Mouse (Mus musculus) heart, adult 8-10 months (tissue): ENCODE results near the gene Hist1h2bb. TPM values are rescaled to one million over a fixed set of nuclear protein-coding genes. Genes with fewer than 3 reads are reported as not detected.

Experiments used
- DNase-seq: peaks from one replicate; pipeline ENCODE4 v3.0.0; 2022; ENCODE audit warnings: low spot score
- total RNA-seq, 4 experiments: library from RNA; stranded (reverse); gene quantifications; 2 replicates each; pipeline ENCODE4 v1.2.4; 2022

Hist1h2bb gene
- total RNA-seq, 4 experiments from 2014 or later = 2.6 to 6.9 (median 4.0) TPM

DNA sequence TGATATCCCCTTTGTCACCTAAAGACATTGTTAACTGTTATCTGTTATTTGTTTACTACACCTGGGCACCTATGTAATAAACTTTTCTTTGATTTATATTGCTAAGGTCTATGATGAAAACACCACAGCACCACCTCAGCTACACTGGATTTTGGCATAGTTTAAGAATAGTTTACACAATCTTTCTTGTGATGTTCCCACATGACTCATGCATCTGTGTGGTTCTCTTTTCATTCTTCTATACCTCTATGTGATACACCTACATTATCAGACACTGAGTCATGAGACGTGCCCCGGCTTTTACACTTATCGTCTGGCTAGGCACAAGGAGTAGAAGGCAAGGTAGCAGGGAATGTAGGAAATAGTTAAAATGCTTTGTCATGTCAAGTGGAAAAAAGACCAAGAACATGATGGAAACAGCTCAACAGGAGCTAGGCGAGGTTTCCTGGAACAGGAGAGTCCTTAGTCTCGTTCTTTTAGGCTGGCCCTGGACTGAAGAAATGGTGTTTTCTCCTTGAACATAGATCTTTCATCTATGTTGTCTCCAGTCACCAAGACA lies 3.1 kb downstream of the Hist1h2bb start:
- DNase-seq = no peak

DNA sequence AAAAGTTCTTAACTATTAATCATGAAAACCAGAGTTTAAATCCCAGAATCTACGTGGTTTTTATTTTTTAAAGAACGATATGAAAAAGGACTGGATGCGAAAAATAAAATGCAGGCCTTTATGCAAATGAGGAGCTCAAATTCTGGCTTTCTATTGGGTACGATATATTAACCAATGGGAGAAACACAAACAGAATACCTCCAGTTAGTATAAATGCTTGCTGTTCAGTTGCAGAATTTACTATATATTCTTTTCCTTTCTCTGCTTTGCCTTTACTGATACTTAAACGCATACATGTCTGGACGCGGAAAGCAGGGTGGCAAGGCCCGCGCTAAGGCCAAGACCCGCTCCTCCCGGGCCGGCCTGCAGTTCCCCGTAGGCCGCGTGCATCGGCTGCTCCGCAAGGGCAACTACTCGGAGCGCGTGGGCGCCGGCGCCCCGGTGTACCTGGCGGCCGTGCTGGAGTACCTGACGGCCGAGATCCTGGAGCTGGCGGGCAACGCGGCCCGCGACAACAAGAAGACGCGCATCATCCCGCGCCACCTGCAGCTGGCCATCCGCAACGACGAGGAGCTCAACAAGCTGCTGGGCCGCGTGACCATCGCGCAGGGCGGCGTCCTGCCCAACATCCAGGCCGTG lies 4.4 kb downstream of the Hist1h2bb start, which contains the start of gene Hist1h2ab:
Gene Hist1h2ab, plus strand, starts transcription at position 288 of the 639 bp plus-strand sequence.
- peak; percentile 73 for DNase-seq

DNA sequence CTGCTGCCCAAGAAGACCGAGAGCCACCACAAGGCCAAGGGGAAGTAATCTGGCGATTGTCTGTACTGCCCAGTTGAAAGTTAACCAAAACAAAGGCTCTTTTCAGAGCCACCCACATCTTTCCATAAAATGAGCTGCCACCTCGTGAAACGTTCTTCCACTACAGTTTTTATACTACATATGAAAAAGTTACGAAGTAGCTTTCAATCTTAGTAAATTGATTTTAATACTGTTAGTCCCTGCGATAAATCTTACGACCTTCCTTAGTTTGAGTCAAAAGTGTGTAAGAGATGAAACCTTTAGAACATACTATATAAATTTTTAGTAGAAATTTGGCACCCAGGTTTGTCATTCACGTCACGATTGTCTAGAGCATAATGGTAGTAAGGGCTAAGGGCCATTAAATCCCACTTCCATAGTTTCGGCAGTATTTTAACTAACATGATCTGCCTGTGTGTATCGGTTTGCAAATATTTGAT lies 5.0 kb downstream of the Hist1h2bb start:
- DNase-seq = no peak

DNA sequence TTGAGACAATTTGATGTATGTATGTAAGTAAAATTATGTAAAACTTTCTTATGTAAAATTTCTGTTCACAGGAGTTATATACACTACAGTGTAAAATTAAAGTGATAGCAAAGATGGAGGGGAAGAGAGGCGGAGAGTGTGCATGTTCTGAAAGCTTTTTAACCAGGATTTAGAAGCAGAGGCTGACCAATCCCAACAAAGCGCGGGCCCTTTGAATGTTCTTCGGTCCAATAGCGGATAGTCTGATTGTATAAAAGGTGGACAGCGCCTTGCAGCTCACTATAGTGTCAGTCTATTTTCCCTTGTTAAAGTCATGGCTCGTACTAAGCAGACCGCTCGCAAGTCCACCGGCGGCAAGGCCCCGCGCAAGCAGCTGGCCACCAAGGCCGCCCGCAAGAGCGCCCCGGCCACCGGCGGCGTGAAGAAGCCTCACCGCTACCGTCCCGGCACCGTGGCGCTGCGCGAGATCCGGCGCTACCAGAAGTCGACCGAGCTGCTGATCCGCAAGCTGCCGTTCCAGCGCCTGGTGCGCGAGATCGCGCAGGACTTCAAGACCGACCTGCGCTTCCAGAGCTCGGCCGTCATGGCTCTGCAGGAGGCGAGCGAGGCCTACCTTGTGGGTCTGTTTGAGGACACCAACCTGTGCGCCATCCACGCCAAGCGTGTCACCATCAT lies 5.7 kb downstream of the Hist1h2bb start, which contains the start of gene Hist1h3b:
Gene Hist1h3b, plus strand, starts transcription at position 201 of the 675 bp plus-strand sequence.
- DNase-seq = peak; percentile 78

DNA sequence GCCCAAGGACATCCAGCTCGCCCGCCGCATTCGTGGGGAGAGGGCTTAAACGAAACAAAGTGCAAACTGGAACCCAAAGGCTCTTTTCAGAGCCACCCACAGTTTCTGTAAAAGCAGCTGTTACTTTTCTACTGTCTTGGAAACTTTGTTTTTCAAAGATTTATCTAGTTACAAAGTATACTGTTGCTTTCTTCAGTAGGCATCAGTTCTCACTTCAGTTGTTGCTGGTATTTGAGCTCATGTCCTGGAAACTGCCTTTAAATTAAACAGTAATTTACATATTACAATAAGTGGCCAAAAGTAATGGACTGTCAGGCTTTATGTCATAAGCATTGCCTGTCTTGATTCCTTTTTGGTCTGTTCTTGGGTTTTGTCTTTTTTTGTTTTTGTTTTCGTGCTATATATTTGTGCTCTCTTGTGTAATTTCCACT lies 6.2 kb downstream of the Hist1h2bb start:
- no peak for DNase-seq

DNA sequence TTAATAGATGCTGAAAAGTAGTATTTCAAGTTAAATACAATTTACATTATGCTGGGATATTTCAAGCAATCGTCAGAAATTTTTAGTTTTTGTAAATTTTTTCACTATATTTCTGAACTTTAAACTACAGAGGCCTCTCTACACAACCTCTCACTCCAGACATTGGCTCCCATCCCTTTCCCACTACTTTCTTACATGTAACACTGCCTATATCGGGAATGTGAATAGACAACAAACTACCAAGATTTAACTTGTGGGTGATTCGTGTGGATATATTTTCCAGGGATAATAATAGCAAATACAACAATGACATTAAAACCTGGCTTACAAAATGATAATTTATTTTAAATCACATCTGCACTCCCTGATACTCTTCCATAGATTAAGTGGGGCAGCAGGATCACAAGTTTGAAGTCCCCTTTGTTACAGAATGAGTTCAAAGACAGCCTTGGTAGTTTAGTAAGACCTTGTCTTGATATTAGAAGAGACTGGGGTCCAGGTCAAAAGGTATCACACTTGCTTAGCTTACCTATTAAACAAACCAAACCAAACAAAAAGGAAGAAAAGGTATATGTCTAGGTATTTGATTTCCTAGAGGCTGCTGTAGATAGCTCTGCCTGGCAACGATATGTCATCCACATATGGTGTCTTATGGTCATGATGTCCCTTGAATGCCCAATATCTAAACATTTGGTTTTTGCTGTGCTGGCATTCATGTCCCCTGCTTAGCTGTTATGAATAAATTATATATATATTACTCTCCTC lies 7.0 kb downstream of the Hist1h2bb start:
- DNase-seq = no peak

DNA sequence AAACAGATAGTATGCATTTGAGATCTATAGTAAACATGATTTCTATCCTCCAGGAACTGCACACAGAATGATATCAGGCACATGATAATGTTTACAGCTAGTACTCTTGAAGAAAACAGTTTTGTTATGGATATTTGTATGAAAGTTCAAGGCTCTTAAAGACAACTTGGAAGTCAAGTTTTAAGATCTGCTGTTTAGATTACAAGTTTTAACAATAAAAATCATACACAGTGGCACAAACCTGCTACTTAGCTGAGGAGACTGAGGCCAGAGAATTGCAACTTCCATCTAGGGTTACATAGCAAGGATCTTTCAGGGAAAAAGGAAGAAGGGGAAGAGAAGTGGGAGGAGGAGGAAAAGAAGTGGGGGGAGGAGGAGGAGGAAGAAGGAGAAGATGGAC lies 8.5 kb downstream of the Hist1h2bb start:
- no peak for DNase-seq

DNA sequence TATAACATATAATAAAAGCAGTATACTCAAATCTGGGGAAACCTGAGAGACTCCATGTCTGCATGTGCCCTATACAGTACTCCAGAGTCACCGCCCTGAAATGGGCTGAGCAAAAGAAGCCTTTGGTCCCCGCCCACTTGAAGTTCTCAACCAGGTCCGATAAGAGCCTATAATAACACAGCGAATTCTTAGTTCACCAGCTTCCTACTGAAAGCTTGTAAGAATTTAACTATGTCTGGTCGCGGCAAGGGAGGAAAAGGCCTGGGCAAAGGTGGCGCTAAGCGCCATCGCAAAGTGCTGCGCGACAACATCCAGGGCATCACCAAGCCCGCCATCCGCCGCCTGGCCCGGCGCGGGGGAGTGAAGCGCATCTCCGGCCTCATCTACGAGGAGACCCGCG lies 10.3 kb downstream of the Hist1h2bb start, which contains the start of gene Hist1h4b:
Gene Hist1h4b, plus strand, starts transcription at position 224 of the 400 bp plus-strand sequence.
- peak; percentile 88 for DNase-seq

DNA sequence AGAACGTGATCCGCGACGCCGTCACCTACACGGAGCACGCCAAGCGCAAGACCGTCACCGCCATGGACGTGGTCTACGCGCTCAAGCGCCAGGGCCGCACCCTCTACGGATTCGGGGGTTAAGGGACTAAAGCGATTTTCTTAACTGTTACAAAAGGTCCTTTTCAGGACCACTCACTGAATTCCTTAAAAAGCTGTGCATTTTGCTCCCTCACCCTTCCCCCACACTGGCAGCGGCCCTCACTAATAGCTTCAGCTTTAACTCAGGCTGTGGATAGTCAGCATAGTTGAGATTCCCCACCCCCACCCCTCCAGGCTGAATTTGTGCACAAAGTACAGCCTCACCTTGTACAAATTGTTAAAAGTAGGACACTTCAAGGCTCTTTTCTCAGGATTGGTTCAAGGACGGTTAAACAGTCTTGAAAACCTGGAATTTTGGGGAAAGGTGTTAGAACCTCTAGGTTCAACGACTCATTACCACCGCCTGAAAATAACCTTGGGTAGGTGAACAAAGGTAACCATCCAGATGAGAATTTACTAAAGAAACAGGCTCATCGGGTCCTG lies 10.8 kb downstream of the Hist1h2bb start:
- no peak for DNase-seq

DNA sequence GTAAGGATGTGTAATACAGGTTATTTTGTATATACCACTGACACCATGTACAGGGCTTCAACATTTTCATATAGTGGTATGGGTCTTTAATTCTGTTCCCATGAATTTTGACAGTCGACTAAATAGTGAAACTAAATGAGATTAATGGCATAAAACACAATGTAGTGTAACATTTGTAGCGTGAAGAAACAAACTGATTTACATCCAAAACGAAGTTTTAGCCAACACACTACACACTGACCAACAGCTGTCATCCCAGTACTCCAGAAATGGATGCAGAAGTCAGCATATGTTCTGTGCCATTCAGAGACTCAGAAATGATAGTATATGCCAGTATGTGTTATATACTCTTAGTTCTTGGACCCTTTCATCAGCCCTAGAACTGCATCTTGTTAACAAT lies 11.4 kb downstream of the Hist1h2bb start:
- DNase-seq = no peak

DNA sequence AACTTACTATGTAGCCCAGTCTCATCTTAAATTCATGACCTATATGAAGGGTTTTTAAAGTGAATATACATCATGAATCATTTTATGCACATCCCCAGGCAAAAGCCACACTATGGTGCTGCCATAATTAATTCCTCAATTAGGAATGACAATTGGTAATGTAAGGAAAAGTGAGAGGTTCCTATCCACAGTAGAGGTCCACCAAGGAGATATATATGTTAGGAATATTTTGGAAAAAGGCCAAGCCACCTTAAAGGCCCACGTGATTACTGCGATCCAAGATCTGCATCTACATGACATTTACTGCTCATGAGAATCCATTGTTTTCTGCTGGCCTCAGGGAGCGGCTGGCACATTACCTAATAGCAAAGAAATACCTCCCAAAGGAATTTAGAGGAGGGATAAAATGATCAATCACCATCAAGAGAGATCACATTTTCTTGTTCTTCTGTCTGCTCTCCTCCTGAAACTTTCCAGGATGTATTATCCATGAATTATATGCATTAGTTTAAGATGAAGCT lies 12.8 kb downstream of the Hist1h2bb start:
- DNase-seq = no peak

DNA sequence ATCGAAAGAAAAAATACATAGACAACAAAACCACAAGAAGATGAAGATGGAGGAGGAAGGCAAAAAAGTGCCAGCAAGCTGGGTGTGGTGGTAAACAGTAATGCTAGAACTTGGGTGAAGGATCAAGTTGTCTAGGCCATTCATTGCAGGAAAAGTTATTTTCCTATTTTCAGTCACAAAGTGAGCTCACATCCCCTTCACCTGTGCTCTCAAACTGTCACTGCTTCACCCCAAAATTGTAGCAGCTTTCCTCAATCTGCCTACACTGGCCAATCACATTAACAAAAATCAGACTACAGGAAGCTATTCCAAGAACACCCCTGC lies 13.3 kb downstream of the Hist1h2bb start:
- DNase-seq = no peak

DNA sequence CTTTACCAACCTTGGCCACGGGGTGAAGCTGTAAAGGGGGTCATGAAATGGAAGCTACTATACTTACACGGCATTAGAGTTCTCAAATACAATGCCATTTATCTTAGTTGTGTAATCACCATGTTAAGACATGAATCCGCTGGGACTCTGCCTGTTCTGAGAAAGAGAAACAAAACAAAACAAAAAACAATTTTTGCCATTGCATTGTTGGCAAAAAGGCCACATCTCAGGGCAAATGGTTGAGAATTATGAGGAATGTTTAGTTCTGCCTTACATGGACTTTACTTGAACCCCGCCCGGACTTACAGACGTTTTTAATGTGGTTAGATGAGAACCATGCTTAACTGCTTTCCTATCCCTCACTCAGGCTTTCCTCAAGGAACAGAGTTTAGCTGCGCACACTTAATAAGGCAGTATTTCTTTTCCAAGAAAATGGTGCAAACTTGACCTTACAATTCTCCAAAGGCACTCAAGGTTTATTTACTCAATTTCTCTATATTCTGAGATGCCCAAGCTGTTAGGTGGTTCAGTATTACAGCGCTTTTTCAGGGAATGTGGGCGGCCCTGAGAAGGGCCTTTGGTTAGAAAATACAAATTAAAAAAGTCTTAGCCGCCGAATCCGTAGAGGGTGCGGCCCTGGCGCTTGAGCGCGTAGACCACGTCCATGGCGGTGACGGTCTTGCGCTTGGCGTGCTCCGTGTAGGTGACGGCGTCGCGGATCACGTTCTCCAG lies 13.9 kb downstream of the Hist1h2bb start:
- DNase-seq = no peak

DNA sequence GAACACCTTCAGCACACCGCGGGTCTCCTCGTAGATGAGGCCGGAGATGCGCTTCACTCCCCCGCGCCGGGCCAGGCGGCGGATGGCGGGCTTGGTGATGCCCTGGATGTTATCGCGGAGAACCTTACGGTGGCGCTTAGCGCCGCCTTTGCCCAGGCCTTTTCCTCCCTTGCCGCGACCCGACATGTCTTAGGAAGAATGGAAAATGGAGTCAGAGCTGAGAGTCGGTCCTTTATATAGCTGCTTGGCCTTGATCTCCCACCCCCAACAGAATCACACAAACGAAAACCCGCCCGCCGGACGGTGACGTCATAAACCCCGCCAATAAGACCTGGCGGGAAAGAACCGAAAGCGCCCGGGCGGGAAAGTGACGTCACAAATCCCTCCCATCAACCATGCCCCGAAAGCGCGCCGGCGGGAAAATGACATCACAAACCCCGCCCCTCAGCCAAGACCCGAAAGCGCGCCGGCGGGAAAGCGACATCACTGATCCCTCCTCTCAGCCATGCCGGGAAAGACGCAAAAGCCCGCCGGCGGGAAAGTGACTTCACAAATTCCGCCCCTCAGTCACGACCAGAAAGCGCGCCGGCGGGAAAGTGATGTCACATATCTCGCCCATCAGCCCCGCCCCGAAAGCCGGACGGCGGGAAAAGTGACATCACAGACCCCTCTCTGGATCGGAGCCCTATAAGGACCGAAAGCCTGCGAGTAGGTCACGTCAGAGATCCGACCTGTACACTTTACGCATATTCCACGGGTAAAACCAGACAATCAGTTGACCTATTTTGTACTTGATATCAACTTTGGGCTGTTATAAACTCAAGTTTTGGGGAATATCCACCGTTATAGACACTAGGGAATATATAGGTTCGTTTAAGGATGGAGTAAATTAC lies 14.7 kb downstream of the Hist1h2bb start, which contains the start of gene Hist1h4a:
Gene Hist1h4a, minus strand, starts transcription at position 259 of the 893 bp plus-strand sequence.
- peak; percentile 96 for DNase-seq

DNA sequence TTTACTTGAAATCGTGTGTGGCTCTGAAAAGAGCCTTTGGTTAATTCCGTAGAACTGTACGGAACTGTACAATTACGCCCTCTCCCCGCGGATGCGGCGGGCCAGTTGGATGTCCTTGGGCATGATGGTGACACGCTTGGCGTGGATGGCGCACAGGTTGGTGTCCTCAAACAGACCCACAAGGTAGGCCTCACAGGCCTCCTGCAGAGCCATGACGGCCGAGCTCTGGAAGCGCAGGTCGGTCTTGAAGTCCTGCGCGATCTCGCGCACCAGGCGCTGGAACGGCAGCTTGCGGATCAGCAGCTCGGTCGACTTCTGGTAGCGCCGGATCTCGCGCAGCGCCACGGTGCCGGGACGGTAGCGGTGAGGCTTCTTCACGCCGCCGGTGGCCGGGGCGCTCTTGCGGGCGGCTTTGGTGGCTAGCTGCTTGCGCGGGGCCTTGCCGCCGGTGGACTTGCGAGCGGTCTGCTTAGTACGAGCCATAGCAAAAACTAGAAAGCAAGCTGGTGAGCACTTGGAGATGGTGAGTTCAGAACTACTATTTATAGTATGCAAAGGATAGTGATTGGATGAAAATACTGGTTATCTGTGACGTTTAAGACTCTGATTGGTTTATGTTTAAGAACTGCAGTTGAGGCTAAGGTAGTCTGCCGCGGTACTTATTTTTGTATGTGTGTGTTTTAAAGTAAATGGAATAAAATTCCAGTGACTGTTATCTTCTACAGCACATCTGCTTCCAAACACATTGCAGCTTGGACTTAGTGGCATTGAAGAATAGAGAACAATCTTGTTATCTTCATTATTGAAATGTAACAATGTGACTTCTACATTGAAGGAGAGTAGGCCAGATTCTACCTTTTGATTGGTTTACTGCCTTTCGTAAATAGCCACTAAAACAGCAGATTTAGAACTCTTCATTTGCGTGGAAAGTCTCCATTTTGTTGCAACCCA lies 15.6 kb downstream of the Hist1h2bb start, which contains the start of gene Hist1h3a:
Gene Hist1h3a, minus strand, starts transcription at position 516 of the 951 bp plus-strand sequence.
- DNase-seq = peak; percentile 82

DNA sequence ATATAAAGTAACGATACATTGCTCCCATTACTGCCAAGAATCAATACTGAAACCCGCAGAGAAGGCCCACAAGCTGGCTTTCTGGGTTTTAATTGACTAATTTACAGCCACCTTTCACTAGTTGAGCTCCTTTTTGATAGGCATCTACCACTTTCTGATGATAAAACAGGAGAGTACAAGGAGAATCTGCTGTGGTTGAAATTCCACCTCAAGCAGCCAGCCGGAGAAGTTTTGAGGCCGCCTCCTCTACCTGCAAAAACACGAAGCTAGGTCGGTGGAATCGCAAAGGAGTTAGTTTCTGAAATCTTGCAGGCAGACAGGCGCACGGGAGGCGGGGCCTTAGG lies 16.7 kb downstream of the Hist1h2bb start:
- DNase-seq = no peak

DNA sequence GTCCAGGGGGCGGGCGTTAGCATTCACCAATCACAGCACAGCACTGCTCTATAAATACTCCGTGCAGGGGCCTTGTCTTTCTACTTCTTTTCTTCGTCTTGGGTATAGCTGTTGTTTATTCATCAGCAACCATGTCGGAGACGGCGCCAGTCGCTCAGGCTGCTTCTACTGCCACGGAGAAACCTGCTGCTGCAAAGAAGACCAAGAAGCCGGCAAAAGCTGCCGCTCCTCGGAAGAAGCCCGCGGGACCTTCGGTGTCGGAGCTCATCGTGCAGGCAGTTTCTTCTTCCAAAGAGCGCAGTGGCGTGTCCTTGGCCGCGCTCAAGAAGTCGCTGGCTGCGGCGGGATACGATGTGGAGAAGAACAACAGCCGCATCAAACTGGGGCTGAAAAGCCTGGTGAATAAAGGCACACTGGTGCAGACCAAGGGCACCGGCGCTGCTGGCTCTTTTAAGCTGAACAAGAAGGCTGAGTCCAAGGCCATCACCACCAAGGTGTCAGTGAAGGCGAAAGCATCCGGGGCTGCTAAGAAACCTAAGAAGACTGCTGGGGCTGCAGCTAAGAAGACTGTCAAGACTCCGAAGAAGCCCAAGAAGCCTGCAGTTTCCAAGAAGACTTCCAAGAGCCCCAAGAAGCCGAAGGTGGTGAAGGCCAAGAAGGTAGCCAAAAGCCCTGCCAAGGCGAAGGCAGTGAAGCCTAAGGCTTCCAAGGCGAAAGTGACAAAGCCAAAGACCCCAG lies 17.2 kb downstream of the Hist1h2bb start, which contains the start of gene Hist1h1a:
Gene Hist1h1a, plus strand, starts transcription at position 81 of the 738 bp plus-strand sequence.
- peak; percentile 76 for DNase-seq
